Mouse (Mus musculus) fat pad, adult 2 months (tissue): ENCODE measurements around the gene Opcml.

Source experiments
- DNase-seq: peaks from one replicate; pipeline ENCODE4 v3.0.0-alpha.2; 2011; ENCODE audit warnings: low read depth, low spot score; ENCODE audit errors: extremely low read depth

Gene Opcml

GRCm38 (mm10) chr9:28845961-28846570, 1055.5 kb downstream of the Opcml start:
- no peak for DNase-seq

GRCm38 (mm10) chr9:28855826-28856225, 1065.3 kb downstream of the Opcml start:
- no peak for DNase-seq

GRCm38 (mm10) chr9:28861983-28862382, 1071.4 kb downstream of the Opcml start:
- no peak for DNase-seq

- no peak for DNase-seq
These were observed 1076.7 kb downstream of the Opcml start for GRCm38 (mm10) chr9:28867256-28867655.

- DNase-seq, result no peak
These were observed 1079.9 kb downstream of the Opcml start for GRCm38 (mm10) chr9:28870478-28870877.

- peak; percentile 89 for DNase-seq
These were observed 1092.0 kb downstream of the Opcml start for GRCm38 (mm10) chr9:28882566-28882965.

- no peak for DNase-seq
These were observed 1101.0 kb downstream of the Opcml start for GRCm38 (mm10) chr9:28891611-28892010.

- peak; percentile 58 for DNase-seq
These were observed 1112.7 kb downstream of the Opcml start for GRCm38 (mm10) chr9:28903291-28903690.

- no peak for DNase-seq
These were observed 1119.2 kb downstream of the Opcml start for GRCm38 (mm10) chr9:28909738-28910137.

- DNase-seq, result no peak
These were observed 1121.1 kb downstream of the Opcml start for GRCm38 (mm10) chr9:28911571-28912185.

- DNase-seq, result no peak
These were observed 1141.5 kb downstream of the Opcml start for GRCm38 (mm10) chr9:28932069-28932468.

- no peak for DNase-seq
These were observed 1146.6 kb downstream of the Opcml start for GRCm38 (mm10) chr9:28937163-28937562.

GRCm38 (mm10) chr9:28937980-28938379, 1147.4 kb downstream of the Opcml start:
- no peak for DNase-seq

- DNase-seq, result no peak
These were observed 1150.3 kb downstream of the Opcml start for GRCm38 (mm10) chr9:28940901-28941300.

- no peak for DNase-seq
These were observed 1178.9 kb downstream of the Opcml start for GRCm38 (mm10) chr9:28969455-28969854.
